Mouse (Mus musculus): ENCODE data around the gene Cyb5r1.
A peak's percentile ranks its signal among the peaks of the same experiment; 100 is the strongest.
"Not testable (repeated sequence)": the region's sequence is repeated elsewhere in the genome, so short reads cannot be mapped to it uniquely, and the experiment has no call there.

Gene Cyb5r1

DNA sequence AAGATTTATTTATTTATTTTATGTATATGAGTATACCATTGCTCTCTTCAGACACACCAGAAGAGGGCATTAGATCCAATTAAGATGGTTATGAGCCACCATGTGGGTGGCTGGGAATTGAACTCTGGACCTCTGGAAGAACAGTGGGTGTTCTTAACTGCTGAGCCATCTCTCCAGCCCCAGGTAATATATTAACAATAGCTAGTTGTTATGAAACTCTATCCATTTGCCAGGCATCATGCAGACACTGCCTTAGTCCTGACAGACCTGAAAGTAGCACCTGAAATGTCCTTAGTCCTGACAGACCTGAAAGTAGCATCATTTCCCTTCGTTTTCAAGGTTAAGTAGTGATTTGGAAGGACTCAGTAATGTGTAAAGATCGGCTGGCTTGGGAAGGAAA is 8.7 kb downstream of the Cyb5r1 start:
- no peak for DNase-seq (ENCODE audit: low read depth, low spot score)

DNA sequence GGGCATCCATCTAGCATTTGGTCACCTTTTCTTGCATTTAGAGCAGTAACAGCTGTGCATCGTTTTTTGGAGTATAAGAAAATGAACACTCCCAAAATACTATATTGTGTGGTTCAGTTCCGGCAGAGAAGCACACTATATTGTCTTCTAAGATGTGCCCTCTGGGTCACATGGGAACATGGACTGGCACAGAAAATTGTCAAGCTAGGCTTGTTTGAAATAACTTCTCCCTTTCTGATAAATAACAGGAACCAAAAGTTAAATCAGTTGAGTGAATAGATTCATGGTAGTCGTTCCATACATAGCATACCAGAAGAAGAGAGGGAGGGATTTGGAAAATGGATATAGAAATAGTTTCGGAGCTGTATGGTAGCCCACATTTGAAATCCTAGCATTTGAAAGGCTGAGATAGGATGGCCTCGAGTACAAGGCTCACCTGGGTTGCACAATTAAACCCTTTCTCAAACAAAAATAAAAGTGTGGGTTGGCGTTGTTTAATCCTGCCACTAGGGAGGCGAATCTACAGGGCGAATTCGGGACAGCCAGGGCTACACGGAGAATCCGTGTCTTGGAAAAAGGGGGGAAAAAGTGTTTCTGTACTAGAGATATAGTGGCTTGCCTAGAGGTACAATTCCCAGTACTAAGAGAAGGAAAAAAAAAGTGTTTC is 9.3 kb downstream of the Cyb5r1 start:
- no peak for DNase-seq (ENCODE audit: low read depth, low spot score)

GRCm38 (mm10) chr1:134415168-134415831 is 9.9 kb downstream of the Cyb5r1 start, which contains the start of gene Adipor1:
Adipor1 (plus strand) TSS chr1:134415378.
- peak; percentile 96 for DNase-seq (ENCODE audit: low read depth, low spot score)

DNA sequence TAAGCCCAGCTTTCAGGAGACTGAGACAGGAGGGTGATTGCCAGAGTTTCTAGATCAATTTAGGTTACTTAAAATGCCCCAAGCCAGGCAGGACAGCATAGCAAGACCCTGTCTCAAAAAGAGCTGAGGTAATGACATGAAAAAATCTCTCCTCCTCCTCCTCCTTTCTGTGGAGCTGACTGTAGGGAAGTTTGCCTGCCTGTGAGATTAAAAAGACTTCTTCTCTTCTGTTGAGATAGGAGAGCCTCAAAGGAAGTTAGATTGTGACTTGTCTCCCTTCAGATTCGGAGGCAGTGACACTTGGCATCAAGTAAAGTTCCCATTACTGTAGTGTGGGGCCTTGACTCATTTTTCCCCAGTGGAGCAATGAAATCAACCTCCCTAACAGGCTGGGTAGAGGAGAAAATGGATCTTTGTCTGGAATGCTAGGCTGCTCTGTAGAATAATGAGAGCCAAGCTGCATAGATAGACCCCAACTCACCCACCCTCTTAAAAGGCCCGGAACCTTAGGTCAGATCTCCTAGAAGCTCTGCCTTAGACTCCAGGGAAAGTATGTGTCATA is 13.1 kb downstream of the Cyb5r1 start:
- no peak for DNase-seq (ENCODE audit: low read depth, low spot score)

DNA sequence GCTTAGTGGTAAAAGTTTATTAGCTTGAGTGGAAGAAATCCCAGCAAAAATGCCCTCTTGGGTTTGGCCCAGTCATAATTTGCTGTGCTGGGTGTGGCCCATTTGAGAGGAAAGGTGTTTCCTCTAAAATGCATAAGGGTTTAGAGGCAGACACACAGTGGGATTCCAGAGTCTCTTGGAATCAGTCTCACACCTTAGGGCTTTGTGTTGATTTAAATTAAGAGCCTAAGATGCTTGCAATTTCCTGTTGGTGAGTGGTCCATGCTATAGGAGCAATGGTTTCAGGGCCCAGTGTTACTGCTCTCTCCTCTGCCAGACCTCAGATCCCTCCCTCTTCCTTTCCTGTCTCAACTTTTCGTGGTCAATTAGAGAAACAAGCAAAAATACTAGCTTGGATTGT is 13.8 kb downstream of the Cyb5r1 start:
- DNase-seq (ENCODE audit: low read depth, low spot score), result no peak

DNA sequence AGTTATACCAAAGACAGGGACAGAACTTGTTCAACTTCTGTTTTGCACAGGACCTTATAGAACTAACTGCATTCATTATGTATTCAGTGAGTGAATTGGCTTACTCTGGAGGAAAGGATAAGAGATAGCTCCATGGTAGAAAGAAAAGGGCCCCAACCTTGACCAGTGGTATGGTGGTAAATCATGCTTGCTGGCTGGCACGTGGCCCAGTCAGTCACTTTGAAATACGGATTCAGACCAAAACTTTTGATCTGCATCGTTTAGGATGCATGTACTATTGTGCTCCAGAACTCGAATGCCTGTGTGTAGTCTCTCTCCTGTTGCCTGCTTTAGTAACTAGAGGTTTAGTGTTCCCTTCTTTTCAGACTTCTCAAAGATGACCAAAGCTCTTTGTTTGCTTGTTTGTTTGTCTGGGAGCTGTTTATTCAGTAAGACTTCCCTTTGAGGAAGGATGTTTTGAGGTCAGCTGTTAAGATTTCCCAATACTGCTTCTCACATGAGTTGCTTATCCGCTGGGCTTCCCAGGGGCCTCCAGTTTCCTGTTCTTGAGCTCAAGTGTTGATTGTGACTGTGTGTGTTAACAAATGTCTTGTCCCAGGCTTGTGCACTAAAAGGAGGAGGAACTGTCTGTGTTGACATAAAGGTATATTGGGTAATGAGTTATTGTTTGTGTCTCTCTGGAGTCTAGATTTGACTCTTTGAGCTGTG is 14.5 kb downstream of the Cyb5r1 start:
- no peak for DNase-seq (ENCODE audit: low read depth, low spot score)

- DNase-seq (ENCODE audit: low read depth, low spot score), result no peak
Measured at GRCm38 (mm10) chr1:134423911-134424310, 18.6 kb downstream of the Cyb5r1 start.

DNA sequence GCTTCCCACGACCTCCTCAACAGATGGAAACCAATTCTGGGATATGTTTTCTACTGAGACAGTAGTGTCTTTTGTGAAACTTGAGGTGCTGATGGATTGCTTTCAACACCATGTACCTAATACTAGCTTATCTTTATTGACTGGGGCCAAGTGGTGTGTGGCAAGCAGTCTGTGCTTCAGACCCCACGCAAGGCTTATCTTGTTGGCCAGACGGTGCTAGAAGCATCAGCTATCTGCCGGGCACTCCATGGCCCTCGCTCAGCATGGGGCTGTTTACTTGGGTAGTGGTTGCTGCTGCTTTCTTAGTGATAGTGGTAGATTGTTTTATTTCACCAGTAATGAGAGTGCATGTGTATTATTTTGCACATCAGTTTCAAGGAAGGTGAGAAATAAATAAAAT is 20.9 kb downstream of the Cyb5r1 start:
- DNase-seq (ENCODE audit: low read depth, low spot score), result no peak

DNA sequence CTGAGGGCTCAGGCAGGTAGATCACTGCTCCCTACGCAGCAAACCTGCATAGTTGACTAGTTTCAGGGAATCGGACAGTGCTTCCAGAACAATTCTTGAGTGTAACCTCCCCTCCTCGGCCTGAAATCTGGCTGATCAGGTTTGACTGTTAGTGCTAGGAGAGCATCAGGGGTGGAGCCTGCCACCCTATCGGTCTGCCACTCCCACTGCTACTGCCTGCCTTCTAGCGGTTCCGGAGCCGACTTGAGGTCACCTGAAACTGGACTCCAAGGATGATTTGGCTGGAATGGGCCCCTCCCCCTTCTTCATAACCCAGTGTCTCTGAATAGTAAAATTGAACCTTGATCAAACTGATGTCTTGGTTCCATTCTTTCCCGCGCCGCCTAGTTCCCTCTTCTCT is 27.6 kb downstream of the Cyb5r1 start:
- DNase-seq (ENCODE audit: low read depth, low spot score), result no peak

- no peak for DNase-seq (ENCODE audit: low read depth, low spot score)
Measured at GRCm38 (mm10) chr1:134433473-134433872, 28.1 kb downstream of the Cyb5r1 start.

DNA sequence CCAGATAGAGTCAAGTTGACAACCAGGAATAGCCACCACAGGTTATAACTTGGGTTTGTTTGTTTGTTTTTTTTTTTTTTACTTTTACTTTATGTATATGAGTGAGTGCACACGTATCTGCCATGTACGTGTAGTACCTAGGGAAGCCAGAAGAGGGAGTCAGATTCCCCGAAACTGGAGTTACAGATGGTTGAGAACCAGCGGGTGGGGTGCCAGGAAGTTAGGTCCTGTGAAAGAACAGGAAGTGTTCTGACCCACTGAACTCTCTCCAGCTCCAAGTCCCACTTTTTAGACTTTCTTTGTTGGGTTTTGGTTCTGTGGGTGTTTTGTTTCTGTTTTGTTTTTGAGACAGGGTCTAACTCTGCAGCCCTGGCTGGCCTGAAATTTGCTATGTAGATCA is 30.1 kb downstream of the Cyb5r1 start:
- no peak for DNase-seq (ENCODE audit: low read depth, low spot score)

DNA sequence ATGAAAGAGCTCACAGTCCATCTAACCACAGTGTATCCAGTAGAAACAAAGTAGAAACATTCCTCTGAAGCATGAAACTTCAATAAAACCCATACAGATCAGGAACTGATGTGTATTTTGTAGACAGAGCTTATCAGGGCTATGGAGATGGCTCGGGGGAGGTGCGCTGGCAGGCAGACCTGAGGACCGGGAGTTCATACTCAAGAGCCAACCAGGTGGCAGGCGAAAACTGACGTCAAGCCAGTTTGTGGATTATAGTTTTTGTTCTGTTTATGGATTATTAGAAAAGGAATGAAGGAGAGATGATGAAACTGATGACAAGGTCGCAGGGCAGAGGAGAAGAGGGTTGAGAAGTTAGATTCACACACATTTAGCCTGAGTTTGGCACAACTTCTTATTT is 35.1 kb downstream of the Cyb5r1 start:
- DNase-seq (ENCODE audit: low read depth, low spot score), result no peak

DNA sequence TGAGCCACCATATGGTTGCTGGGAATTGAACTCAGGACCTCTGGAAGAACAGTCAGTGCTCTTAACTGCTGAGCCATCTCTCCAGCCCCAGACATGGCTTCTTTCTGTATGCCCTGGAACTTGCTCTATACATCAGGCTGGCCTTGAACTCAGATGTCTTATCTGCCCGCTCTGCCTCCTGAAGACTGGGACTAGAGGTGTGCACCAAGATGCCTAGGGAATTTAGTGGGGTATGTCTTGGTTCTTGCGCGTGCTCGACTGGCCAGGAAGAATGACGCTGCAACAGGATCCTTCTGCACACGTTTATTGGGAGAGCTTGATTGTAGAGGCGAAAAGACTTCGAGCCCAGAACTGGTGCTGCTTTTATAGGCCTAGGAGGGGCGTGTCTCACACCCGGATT is 36.4 kb downstream of the Cyb5r1 start:
- not testable (repeated sequence) for DNase-seq (ENCODE audit: low read depth, low spot score)

GRCm38 (mm10) chr1:134442394-134442793 is 37.0 kb downstream of the Cyb5r1 start:
- DNase-seq (ENCODE audit: low read depth, low spot score), result no peak

GRCm38 (mm10) chr1:134443288-134443687 is 37.9 kb downstream of the Cyb5r1 start:
- DNase-seq (ENCODE audit: low read depth, low spot score), result not testable (repeated sequence)

GRCm38 (mm10) chr1:134445418-134445817 is 40.1 kb downstream of the Cyb5r1 start:
- no peak for DNase-seq (ENCODE audit: low read depth, low spot score)

GRCm38 (mm10) chr1:134448537-134448936 is 43.2 kb downstream of the Cyb5r1 start:
- not testable (repeated sequence) for DNase-seq (ENCODE audit: low read depth, low spot score)

DNA sequence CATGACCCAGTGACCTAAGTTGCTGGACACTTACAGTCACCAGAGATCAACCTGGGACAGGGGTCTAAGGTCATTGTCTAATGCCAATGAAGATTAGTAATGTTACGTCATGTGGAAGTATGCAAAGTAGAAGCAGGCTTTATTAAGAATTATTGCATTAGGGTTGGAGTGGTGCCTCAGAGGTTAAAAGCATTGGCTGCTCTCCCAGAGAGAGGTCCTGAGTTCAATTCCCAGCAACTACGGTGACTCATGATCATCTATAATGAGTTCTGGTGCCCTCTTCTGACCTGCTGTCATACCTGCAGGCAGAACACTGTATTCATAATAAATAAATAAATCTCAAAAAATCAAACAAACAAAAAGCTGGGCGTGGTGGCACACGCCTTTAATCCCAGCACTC is 44.8 kb downstream of the Cyb5r1 start:
- no peak for DNase-seq (ENCODE audit: low read depth, low spot score)

DNA sequence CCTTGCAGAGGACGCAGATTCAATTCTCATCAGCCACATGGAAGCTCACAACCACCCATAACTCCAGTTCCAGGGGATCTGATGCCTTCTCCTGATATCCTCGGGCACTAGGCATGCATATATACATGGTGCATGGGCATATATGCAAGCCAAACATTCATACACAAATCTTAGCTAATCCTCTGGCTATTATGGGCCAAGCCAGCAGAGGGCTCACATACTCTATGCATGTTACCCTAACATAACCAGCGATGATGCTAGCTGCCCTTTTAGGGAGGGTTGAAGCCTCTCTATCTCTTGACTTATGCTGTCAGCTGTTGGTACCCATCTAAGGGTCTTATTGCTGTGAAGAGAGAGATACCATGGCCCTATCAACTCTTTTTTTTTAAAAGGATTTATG is 45.6 kb downstream of the Cyb5r1 start:
- no peak for DNase-seq (ENCODE audit: low read depth, low spot score)

GRCm38 (mm10) chr1:134454904-134455824 is 49.8 kb downstream of the Cyb5r1 start, which contains the start of gene Klhl12:
Klhl12 (plus strand) TSS chr1:134455531.
- DNase-seq (ENCODE audit: low read depth, low spot score), result peak; percentile 88

DNA sequence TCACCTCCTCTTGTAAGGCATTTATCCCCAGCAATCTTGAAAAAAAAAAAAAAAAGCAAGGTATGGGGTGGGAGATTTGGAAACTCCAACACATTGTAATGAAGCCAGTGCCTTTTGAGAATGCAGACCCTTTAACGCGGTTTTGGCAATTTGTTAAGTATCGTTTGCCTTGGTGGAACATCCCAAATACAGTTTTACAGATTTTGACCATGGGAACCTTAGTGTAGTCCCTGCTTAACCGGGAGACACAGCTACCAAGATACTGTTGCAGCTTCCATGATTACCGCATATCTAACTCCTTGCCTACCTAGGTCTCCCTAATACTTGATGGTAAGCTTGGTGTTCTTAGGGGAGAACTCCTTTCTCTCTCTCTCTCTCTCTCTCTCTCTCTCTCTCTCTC is 50.7 kb downstream of the Cyb5r1 start:
- DNase-seq (ENCODE audit: low read depth, low spot score), result no peak
